Mouse (Mus musculus): ENCODE results near the gene Gm45234.
"Not testable (repeated sequence)": the region's sequence is repeated elsewhere in the genome, so short reads cannot be mapped to it uniquely, and the experiment has no call there.

Gene Gm45234

DNA sequence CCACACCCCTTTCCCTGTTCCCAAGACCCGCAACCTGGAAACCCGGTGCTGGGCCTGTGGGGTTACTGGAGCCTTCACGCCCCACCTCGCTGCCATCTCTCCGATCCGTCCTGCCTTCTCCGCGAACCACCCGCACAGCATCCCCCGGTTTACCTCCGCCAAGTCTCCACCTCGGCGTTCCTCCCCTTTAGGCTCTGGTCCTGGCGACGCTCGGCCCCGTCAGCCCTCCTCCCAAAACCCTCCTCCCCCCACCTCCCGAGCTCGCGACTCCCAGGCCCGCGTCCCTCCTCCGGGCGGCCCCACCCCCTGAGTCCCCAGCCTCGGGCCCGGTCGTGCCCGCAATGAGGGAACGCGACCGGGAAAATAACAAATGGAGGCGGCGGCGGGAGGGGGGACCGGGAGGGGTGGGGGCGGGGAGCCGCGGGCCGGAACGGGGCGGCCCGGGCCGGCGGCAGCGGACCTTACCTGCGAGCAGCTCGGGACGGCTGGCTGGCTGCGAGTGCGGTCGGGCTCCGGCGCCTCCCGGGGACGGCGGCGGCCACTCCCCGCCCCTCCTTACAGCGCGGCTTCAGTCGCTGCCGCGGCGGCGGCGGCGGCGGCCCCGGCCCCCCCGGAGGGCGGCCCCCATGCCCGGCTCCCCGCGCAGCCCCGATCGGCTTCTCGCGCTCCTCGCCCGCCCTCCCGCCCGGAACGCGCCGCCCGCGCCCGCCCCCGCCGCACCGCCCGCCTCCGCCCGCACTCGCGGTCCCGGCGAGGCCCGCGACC, at the start of gene Gm45234, which contains the start of gene Atn1:
Gm45234 (minus strand) TSS at position 191 of the 765 bp plus-strand sequence.
Atn1 (minus strand) TSS at position 694 of the 765 bp plus-strand sequence.
- DNase-seq (ENCODE audit: low spot score): peak; percentile 73

GRCm38 (mm10) chr6:124804341-124804740, 48.5 kb upstream of the Gm45234 start:
- no peak for DNase-seq (ENCODE audit: low spot score)

- DNase-seq (ENCODE audit: low spot score): not testable (repeated sequence)
These were observed 47.9 kb upstream of the Gm45234 start for GRCm38 (mm10) chr6:124803691-124804090.

DNA sequence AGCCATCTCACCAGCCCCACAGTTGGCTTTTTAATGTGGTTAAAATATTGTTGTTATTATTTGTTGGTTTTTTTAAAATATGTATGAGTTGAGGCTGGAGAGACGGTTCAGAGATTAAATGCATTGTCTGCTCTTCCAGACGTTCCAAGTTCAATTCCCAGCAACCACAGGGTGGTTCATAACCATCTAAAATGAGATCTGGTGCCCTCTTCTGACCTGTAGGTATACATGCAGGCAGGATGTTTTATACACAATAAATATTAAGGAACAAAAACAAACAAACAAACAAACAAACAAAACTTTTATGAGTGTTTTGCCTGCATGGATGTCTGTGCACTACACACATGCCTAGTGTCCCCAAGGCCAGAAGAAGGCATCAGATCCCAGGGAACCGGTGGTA, 47.2 kb upstream of the Gm45234 start:
- DNase-seq (ENCODE audit: low spot score): no peak

GRCm38 (mm10) chr6:124802400-124802799, 46.6 kb upstream of the Gm45234 start:
- not testable (repeated sequence) for DNase-seq (ENCODE audit: low spot score)

GRCm38 (mm10) chr6:124796200-124796599, 40.4 kb upstream of the Gm45234 start:
- DNase-seq (ENCODE audit: low spot score): no peak

- no peak for DNase-seq (ENCODE audit: low spot score)
These were observed 40.0 kb upstream of the Gm45234 start for GRCm38 (mm10) chr6:124795781-124796180.

DNA sequence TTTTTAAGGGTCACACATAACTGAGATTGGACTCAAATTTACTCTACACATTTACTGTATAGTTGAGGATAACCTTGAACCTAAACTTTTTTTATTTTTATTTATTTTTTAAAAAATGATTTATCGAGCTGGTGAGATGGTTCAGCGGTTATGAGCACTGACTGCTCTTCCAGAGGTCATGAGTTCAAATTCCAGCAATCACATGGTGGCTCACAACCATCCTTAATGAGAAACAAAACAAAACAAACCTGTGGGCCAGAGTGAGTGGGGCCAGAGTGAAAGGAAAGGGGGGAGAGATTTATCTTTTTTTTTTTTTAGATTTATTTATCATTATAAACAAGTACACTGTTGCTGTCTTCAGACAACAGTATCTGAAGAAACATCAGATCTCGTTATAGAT, 36.1 kb upstream of the Gm45234 start:
- DNase-seq (ENCODE audit: low spot score): no peak

DNA sequence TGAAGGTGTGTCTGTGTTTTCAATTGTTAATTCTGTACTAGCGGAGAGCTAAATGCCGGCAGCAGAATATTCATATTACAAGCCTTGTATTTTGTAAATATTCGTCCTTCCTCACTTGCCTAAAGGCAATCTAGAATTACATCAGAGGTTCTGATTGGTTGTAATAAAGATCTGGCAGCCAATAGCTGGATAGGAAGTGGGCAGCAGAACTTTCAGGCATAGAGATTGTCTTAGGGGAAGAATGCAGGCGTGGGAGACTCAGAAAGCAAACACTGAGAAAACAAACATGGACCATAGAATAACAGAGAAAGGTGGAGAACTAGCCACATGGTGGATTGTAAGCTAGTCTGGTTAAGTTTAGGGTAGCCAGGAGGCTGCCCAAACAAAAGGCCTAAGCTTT, 34.3 kb upstream of the Gm45234 start:
- no peak for DNase-seq (ENCODE audit: low spot score)

- no peak for DNase-seq (ENCODE audit: low spot score)
These were observed 33.7 kb upstream of the Gm45234 start for GRCm38 (mm10) chr6:124789519-124789918.

- no peak for DNase-seq (ENCODE audit: low spot score)
These were observed 31.9 kb upstream of the Gm45234 start for GRCm38 (mm10) chr6:124787722-124788121.

DNA sequence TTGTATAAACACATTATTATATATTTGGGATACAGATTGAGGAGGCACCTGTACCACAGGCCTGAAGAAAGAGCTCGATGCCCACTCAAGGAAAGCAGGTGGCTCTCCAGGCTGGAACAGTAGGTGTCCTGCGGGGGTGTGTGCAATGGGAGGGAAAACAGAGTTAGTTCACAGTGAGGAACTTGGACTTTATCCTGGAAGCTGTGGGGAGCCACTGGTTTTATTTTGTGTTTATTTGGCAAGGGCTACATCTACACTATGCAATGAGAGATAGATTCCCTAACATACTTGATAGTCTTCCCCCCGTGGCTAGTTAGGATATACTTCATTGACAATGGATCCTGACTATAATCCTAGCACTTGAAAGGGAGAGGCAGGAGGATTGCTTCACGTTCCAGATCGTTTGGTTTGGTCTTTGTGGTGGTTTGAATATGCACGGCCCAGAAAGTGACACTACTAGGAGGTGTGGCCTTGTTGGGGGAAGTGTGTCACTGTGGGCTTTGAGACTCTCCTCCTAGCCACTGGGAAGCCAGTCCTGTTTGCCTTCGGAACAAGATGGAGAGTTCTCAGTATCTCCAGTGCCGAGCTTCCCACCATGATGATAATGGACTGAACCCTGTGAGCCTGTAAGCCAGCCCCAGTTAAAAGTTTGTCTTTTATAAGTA, 31.1 kb upstream of the Gm45234 start:
- DNase-seq (ENCODE audit: low spot score): no peak

GRCm38 (mm10) chr6:124782436-124782835, 26.6 kb upstream of the Gm45234 start:
- peak; percentile 22 for DNase-seq (ENCODE audit: low spot score)

GRCm38 (mm10) chr6:124780917-124781316, 25.1 kb upstream of the Gm45234 start:
- no peak for DNase-seq (ENCODE audit: low spot score)

GRCm38 (mm10) chr6:124779984-124780416, 24.2 kb upstream of the Gm45234 start:
- DNase-seq (ENCODE audit: low spot score): no peak

DNA sequence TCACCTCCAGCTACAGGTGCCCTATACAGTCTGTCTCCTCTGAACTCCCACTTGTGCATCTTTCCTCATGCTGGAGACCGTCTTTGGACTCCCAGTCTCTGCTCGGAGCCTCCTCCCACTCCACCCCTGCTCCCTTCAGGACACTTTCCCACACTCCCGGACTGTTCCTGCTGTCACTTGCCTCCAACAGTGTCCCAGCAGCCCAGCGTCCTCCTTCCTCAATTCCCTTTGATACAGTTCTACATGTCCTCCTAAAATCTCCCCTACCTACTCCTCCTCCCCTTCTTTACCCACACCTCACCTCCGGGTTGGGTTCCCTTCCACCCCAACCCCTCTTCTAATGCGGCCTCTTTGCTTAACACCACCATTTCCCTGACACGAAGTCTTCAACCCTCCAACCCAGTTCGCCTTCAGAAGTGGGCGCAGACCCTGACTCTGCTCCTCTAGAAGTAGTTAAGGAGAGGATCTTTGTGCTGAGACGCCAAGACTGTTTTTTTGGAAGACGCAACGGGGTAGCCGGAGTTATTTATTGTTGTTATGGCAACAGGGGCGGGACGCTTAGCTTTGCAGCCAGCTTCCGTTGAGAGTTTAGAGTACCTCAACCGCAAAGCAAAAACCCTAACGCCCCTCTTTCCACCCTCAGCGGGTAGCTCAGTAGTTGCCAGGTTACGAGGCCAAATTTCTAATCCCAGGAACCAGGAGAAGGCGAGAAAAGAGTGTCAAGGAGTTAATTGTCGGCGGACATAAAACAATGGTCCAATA, 23.6 kb upstream of the Gm45234 start, which contains the start of gene Lrrc23:
Lrrc23 (minus strand) TSS at position 506 of the 762 bp plus-strand sequence.
- DNase-seq (ENCODE audit: low spot score): peak; percentile 74

DNA sequence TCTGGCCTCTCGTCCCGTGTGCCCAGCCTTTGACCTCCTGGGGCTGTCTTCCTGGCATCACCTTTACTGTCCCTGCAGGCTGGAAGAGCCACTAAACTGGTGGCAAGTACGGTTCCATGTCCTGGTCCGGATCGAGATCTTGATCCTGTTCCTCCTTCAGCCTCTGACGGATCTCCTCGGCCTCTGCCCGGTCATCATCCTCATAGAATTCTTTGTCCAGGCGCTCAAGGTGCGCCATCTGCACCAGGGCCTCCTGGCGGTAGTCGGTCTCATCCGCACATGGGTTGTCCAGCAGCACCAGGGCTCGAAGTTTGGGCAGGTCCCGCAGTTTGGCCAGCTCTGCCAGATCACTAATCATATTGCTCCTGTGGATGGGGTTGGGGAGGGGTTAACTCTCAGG, 14.7 kb upstream of the Gm45234 start:
- no peak for DNase-seq (ENCODE audit: low spot score)

GRCm38 (mm10) chr6:124770013-124770412, 14.2 kb upstream of the Gm45234 start:
- no peak for DNase-seq (ENCODE audit: low spot score)

DNA sequence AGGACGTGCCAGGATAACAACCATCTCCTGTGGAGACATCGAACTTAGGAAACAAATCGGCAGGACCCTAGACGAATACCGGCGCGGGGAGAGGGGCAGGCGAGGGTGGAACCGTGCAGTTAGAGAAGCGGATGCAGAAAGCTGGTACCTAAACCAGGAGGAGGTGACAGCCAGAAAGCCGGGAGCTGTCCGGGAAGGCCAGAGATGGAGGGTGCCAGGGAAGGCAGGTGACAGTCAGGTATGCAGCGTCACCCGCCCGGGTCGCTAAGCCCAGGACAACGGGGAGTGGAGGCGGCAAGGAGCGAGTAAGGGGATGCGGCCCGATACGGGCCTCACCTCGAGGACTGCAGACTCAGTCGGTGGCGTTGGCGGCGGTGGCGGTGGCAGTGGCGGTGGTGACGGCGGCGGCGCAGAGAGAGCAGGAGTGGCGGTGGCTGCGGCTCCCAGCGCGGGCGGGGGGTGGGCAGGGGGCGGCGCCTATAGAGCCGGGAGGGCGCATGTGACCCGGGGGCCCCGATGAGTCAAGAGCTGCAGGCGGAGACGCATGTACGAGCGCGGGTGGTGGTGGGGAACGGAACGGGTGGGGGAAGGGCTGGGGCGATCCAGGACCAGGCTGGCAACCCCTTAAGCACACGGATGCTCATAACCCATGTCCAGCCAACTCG, 13.4 kb upstream of the Gm45234 start, which contains the start of gene Eno2:
Eno2 (minus strand) TSS at position 573 of the 665 bp plus-strand sequence.
- no peak for DNase-seq (ENCODE audit: low spot score)

DNA sequence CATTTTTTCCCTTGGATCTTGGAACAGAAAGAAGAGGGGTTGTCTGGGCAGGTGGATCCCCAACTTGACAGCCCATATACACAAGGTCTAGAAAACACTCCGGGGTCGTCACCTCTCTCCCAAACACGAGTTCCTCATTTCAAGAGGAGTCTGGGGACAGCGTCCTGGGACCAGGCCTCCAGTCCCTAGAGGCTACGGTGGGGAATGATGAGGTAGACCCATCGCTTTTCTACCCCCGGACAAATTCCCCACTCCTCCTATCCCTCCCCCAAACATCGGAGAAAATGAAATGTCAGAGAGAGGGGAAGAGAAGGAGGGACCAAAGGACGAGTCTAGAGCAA, 12.9 kb upstream of the Gm45234 start:
- no peak for DNase-seq (ENCODE audit: low spot score)

DNA sequence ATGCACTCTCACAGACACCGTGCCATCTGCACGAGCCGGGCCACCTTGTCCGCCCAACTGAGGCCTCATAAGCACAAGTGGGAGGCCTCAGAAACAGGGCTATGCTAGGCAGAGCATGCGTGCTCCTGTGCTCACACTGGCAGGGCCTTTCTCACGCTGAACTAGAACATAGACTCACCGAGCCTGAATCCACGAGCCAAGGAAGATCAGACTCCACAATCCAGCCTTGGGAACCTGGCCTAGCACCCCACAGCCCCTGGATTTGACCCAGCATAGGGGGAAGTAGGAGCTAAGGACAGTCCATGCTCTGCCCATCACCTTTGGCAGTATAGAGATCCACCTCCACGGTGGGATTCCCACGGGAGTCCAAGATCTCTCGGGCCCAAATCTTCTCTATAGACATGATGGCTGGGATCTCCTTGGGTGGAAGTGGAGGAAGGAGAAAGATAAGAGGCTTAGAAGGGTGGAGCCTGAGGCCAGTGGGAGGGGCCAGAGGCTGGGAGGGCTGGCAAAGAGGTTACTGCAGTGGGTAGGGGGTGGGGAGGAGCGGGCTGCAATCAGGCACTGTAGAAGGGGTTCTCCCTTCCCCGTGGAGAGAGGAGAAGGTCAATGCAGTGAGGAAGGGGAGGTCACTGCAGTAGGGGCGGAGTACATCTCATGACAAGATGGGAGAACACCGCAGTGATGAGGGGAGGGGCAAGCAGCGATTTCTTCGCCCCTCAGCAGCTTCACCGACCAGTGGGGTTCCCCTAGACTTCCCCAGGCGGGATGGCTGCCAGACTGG, 12.3 kb upstream of the Gm45234 start:
- no peak for DNase-seq (ENCODE audit: low spot score)
